Mouse (Mus musculus): ENCODE measurements around the gene Apbb1ip. TPM values are rescaled to one million over a fixed set of nuclear protein-coding genes. Genes with fewer than 3 reads are reported as not detected.

The Apbb1ip gene
- polyA plus RNA-seq, 1 experiment, result 0.57 TPM

GRCm38 (mm10) chr2:22753461-22754075 is 20.3 kb upstream of the Apbb1ip start:
- H3K4me1 ChIP-seq (ENCODE audit: control insufficient read depth, insufficient read depth, low read length), result no peaks in the 10 kb centered on the region
- no peaks in the 10 kb centered on the region for H3K36me3 ChIP-seq (ENCODE audit: control insufficient read depth, insufficient read depth, low read length, poor library complexity, severe bottlenecking)
- H3K27me3 ChIP-seq (ENCODE audit: control insufficient read depth, insufficient read depth, low read length, poor library complexity, severe bottlenecking), result no peaks in the 10 kb centered on the region
- H3K9me3 ChIP-seq (replicated peaks; ENCODE audit: control insufficient read depth, insufficient read depth, low read length, poor library complexity, severe bottlenecking), result no peaks in the 10 kb centered on the region
- no peak overlapping the region for H3K9ac ChIP-seq (ENCODE audit: low read depth, poor library complexity, severe bottlenecking)
- no peak for TF ChIP-seq CTCF (IDR thresholded peaks at IDR 0.05; ENCODE audit: low read depth, low read length)
- no peak for TF ChIP-seq POLR2A (IDR thresholded peaks at IDR 0.05; ENCODE audit: insufficient read depth, low read length)
- TF ChIP-seq EP300 (IDR thresholded peaks at IDR 0.05; ENCODE audit: insufficient read depth, low read depth, low read length), result no peak
- no peak overlapping the region for H3K27ac ChIP-seq (ENCODE audit: insufficient read depth, low read length)
- no peak overlapping the region for H3K4me3 ChIP-seq (ENCODE audit: low read depth, low read length)

- TF ChIP-seq EP300 (IDR thresholded peaks at IDR 0.05; ENCODE audit: insufficient read depth, low read depth, low read length), result no peak
- TF ChIP-seq POLR2A (IDR thresholded peaks at IDR 0.05; ENCODE audit: insufficient read depth, low read length), result no peak
- TF ChIP-seq CTCF (IDR thresholded peaks at IDR 0.05; ENCODE audit: low read depth, low read length), result no peak
- H3K27ac ChIP-seq (ENCODE audit: insufficient read depth, low read length), result no peak overlapping the region
- H3K4me3 ChIP-seq (ENCODE audit: low read depth, low read length), result no peak overlapping the region
- H3K9ac ChIP-seq (ENCODE audit: low read depth, poor library complexity, severe bottlenecking), result no peak overlapping the region
- no peaks in the 10 kb centered on the region for H3K27me3 ChIP-seq (ENCODE audit: control insufficient read depth, insufficient read depth, low read length, poor library complexity, severe bottlenecking)
- no peaks in the 10 kb centered on the region for H3K9me3 ChIP-seq (replicated peaks; ENCODE audit: control insufficient read depth, insufficient read depth, low read length, poor library complexity, severe bottlenecking)
- H3K36me3 ChIP-seq (ENCODE audit: control insufficient read depth, insufficient read depth, low read length, poor library complexity, severe bottlenecking), result no peaks in the 10 kb centered on the region
- no peaks in the 10 kb centered on the region for H3K4me1 ChIP-seq (ENCODE audit: control insufficient read depth, insufficient read depth, low read length)
These were observed 19.6 kb upstream of the Apbb1ip start for GRCm38 (mm10) chr2:22754222-22754824.

GRCm38 (mm10) chr2:22755561-22755960 is 18.3 kb upstream of the Apbb1ip start:
- Histone ChIP-seq H3K36me3 (ENCODE audit: control insufficient read depth, insufficient read depth, low read length, poor library complexity, severe bottlenecking) (no peaks in the 10 kb centered on the region), H3K27me3 (ENCODE audit: control insufficient read depth, insufficient read depth, low read length, poor library complexity, severe bottlenecking) (no peaks in the 10 kb centered on the region), H3K27ac (ENCODE audit: insufficient read depth, low read length) (no peak overlapping the region), H3K9me3 (replicated peaks; ENCODE audit: control insufficient read depth, insufficient read depth, low read length, poor library complexity, severe bottlenecking) (no peaks in the 10 kb centered on the region), H3K4me1 (ENCODE audit: control insufficient read depth, insufficient read depth, low read length) (no peaks in the 10 kb centered on the region), H3K9ac (ENCODE audit: low read depth, poor library complexity, severe bottlenecking) (no peak overlapping the region), H3K4me3 (ENCODE audit: low read depth, low read length) (no peak overlapping the region)
- no peak for TF ChIP-seq EP300 (IDR thresholded peaks at IDR 0.05; ENCODE audit: insufficient read depth, low read depth, low read length)
- no peak for TF ChIP-seq CTCF (IDR thresholded peaks at IDR 0.05; ENCODE audit: low read depth, low read length)
- TF ChIP-seq POLR2A (IDR thresholded peaks at IDR 0.05; ENCODE audit: insufficient read depth, low read length), result no peak

- no peaks in the 10 kb centered on the region for H3K4me1 ChIP-seq (ENCODE audit: control insufficient read depth, insufficient read depth, low read length)
- no peak overlapping the region for H3K4me3 ChIP-seq (ENCODE audit: low read depth, low read length)
- H3K9ac ChIP-seq (ENCODE audit: low read depth, poor library complexity, severe bottlenecking), result no peak overlapping the region
- H3K36me3 ChIP-seq (ENCODE audit: control insufficient read depth, insufficient read depth, low read length, poor library complexity, severe bottlenecking), result no peaks in the 10 kb centered on the region
- TF ChIP-seq POLR2A (IDR thresholded peaks at IDR 0.05; ENCODE audit: insufficient read depth, low read length) (no peak), EP300 (IDR thresholded peaks at IDR 0.05; ENCODE audit: insufficient read depth, low read depth, low read length) (no peak), CTCF (IDR thresholded peaks at IDR 0.05; ENCODE audit: low read depth, low read length) (no peak)
- no peaks in the 10 kb centered on the region for H3K27me3 ChIP-seq (ENCODE audit: control insufficient read depth, insufficient read depth, low read length, poor library complexity, severe bottlenecking)
- no peak overlapping the region for H3K27ac ChIP-seq (ENCODE audit: insufficient read depth, low read length)
- 0 out of 2 replicates have a peak, but pooled peaks cover 2% of the 10 kb centered on the region for H3K9me3 ChIP-seq (replicated peaks; ENCODE audit: control insufficient read depth, insufficient read depth, low read length, poor library complexity, severe bottlenecking)
These were observed 15.5 kb upstream of the Apbb1ip start for GRCm38 (mm10) chr2:22758310-22758972.

- no peak overlapping the region for H3K27ac ChIP-seq (ENCODE audit: insufficient read depth, low read length)
- no peaks in the 10 kb centered on the region for H3K27me3 ChIP-seq (ENCODE audit: control insufficient read depth, insufficient read depth, low read length, poor library complexity, severe bottlenecking)
- no peak overlapping the region for H3K4me3 ChIP-seq (ENCODE audit: low read depth, low read length)
- no peak overlapping the region for H3K9ac ChIP-seq (ENCODE audit: low read depth, poor library complexity, severe bottlenecking)
- H3K9me3 ChIP-seq (replicated peaks; ENCODE audit: control insufficient read depth, insufficient read depth, low read length, poor library complexity, severe bottlenecking), result 0 out of 2 replicates have a peak, but pooled peaks cover 2% of the 10 kb centered on the region
- no peaks in the 10 kb centered on the region for H3K36me3 ChIP-seq (ENCODE audit: control insufficient read depth, insufficient read depth, low read length, poor library complexity, severe bottlenecking)
- no peak for TF ChIP-seq POLR2A (IDR thresholded peaks at IDR 0.05; ENCODE audit: insufficient read depth, low read length)
- no peak for TF ChIP-seq CTCF (IDR thresholded peaks at IDR 0.05; ENCODE audit: low read depth, low read length)
- no peak for TF ChIP-seq EP300 (IDR thresholded peaks at IDR 0.05; ENCODE audit: insufficient read depth, low read depth, low read length)
- no peaks in the 10 kb centered on the region for H3K4me1 ChIP-seq (ENCODE audit: control insufficient read depth, insufficient read depth, low read length)
These were observed 13.4 kb upstream of the Apbb1ip start for GRCm38 (mm10) chr2:22760452-22760851.

- 0 out of 2 replicates have a peak, but pooled peaks cover 2% of the 10 kb centered on the region for H3K9me3 ChIP-seq (replicated peaks; ENCODE audit: control insufficient read depth, insufficient read depth, low read length, poor library complexity, severe bottlenecking)
- no peaks in the 10 kb centered on the region for H3K27me3 ChIP-seq (ENCODE audit: control insufficient read depth, insufficient read depth, low read length, poor library complexity, severe bottlenecking)
- H3K36me3 ChIP-seq (ENCODE audit: control insufficient read depth, insufficient read depth, low read length, poor library complexity, severe bottlenecking), result no peaks in the 10 kb centered on the region
- H3K27ac ChIP-seq (ENCODE audit: insufficient read depth, low read length), result no peak overlapping the region
- no peak overlapping the region for H3K9ac ChIP-seq (ENCODE audit: low read depth, poor library complexity, severe bottlenecking)
- TF ChIP-seq EP300 (IDR thresholded peaks at IDR 0.05; ENCODE audit: insufficient read depth, low read depth, low read length) (no peak), POLR2A (IDR thresholded peaks at IDR 0.05; ENCODE audit: insufficient read depth, low read length) (no peak), CTCF (IDR thresholded peaks at IDR 0.05; ENCODE audit: low read depth, low read length) (no peak)
- H3K4me1 ChIP-seq (ENCODE audit: control insufficient read depth, insufficient read depth, low read length), result no peaks in the 10 kb centered on the region
- H3K4me3 ChIP-seq (ENCODE audit: low read depth, low read length), result no peak overlapping the region
These were observed 12.8 kb upstream of the Apbb1ip start for GRCm38 (mm10) chr2:22761103-22761521.
